Mouse (Mus musculus): ENCODE measurements around the gene Tcf7l2.

- TF ChIP-seq CTCF (IDR thresholded peaks at IDR 0.05; ENCODE audit: low read depth) (no peak), EP300 (IDR thresholded peaks at IDR 0.05; ENCODE audit: low read depth) (no peak)
Measured at GRCm38 (mm10) chr19:55803797-55804196, 62.2 kb downstream of the Tcf7l2 start.

Measured in heart, postnatal 0 days (tissue).